ENCODE assay signal across 8 mouse cellular contexts in the genomic region with DNA sequence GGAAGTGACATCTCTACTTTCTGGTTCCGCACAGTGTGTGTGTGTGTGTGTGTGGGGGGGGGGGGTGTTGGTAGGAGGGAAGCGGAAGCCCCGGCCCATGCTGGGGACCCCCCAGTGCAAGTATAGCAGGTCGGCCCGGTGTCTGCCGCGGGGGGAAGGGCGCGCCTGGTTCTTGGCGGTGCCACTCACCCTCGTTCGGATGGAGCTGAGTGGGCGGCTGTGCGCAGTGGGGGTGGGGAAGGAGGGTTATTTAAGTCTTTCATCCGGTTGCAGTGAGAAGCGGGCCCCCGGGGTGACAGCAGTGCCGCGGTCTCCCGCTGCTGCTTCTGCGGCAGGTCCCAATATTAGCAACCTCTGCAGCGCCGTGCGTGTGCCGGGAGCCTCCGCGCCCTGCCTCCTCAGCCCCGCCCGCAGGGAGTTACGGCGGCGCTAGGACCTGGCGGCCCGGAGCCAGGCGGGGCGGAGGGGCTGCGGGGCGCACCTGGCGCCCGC. TPM values are rescaled to one million over a fixed set of nuclear protein-coding genes. Genes with fewer than 3 reads are reported as not detected.
A peak's percentile ranks its signal among the peaks of the same experiment; 100 is the strongest.
DNase-seq lines count a peak whose midpoint lies in the region; ATAC-seq and TF ChIP-seq lines count a peak whose summit lies in the region.

No protein-coding gene starts in this region.

- peak; percentile 80 for ATAC-seq in intestine, embryonic 15.5 days

- WGBS in intestine, embryonic 15.5 days = under 1% methylated on average over 37 of the region's 40 CpGs

- peak overlapping the region; percentile 92 for H3K4me2 ChIP-seq in intestine, embryonic 15.5 days (replicated peaks)
- peak overlapping the region; percentile 97 for H3K4me2 ChIP-seq in myocyte (ENCODE audit: low read depth)

- peak overlapping the region; percentile 56 for H3K9ac ChIP-seq in intestine, embryonic 15.5 days

- H3K36me3 ChIP-seq in intestine, embryonic 15.5 days = no peaks in the 10 kb centered on the region
- no peaks in the 10 kb centered on the region for H3K36me3 ChIP-seq in myocyte (ENCODE audit: control insufficient read depth, insufficient read depth)

- peak overlapping the region; percentile 77 for H3K27ac ChIP-seq in intestine, embryonic 15.5 days

- peak overlapping the region; percentile 59 for H3K4me3 ChIP-seq in intestine, embryonic 15.5 days (replicated peaks)
- H3K4me3 ChIP-seq in myocyte = peak overlapping the region; percentile 69

- H3K9me3 ChIP-seq in intestine, embryonic 15.5 days = no peaks in the 10 kb centered on the region

- H3K27me3 ChIP-seq in intestine, embryonic 15.5 days (replicated peaks) = peaks cover 59% of the 10 kb centered on the region
- H3K27me3 ChIP-seq in myocyte (ENCODE audit: control insufficient read depth, insufficient read depth, insufficient read length) = peaks cover 11% of the 10 kb centered on the region

- intact Hi-C loops in left cerebral cortex, postnatal 4 days (cut with DNase I) = no loop called here

- peak; percentile 59 for DNase-seq in kidney, adult 11 months
- DNase-seq in kidney, adult 18-20 months = no peak
- DNase-seq in cerebellum, adult 9-10 months = peak; percentile 84
- DNase-seq in frontal cortex, postnatal 10 days (ENCODE audit: low spot score in 2 of 2) = peak; percentile 72 to 73
- peak; percentile 77 for DNase-seq in left cerebral cortex, postnatal 4 days
- peak; percentile 46 to 47 for DNase-seq in thymus, postnatal 10 days (ENCODE audit: low spot score in 2 of 2)

- no peaks in the 10 kb centered on the region for H3K79me2 ChIP-seq in myocyte (ENCODE audit: control insufficient read depth, insufficient read depth)

- H3ac ChIP-seq in myocyte (ENCODE audit: control insufficient read depth, insufficient read length) = peak overlapping the region; percentile 67

- peak; percentile 34 for TF ChIP-seq POLR2A in myocyte (IDR thresholded peaks at IDR 0.05; ENCODE audit: insufficient read length, low read depth)

- peaks cover 27% of the 10 kb centered on the region for H3K4me1 ChIP-seq in intestine, embryonic 15.5 days (replicated peaks)

TF ChIP-seq in myocyte, 11 proteins besides CTCF, POLR2A, EP300 and RAD21:
- TF ChIP-seq TCF12 (IDR thresholded peaks at IDR 0.05; ENCODE audit: insufficient read depth, poor library complexity, severe bottlenecking) (no peak), MYOD1 (IDR thresholded peaks at IDR 0.05; ENCODE audit: control insufficient read depth in 1 of 3, insufficient read length in 2 of 3, low read depth in 2 of 3) (peak in 1 of 3 experiments; percentile 46)

RNA-seq across cellular contexts. Expression of a gene that starts 5.7 kb away (rescaled TPM):
- polyA plus RNA-seq in intestine, embryonic 15.5 days (2015; fragmentation: Nextera tagmentation; extraction: Ambion mirVana) = 17.1 and 19.3 TPM in 2 replicates
- 10 to 100 TPM; 11.8 TPM for total RNA-seq in left cerebral cortex, postnatal 4 days (2021)
- 6.0 TPM for polyA plus RNA-seq in myocyte (2012; fragmentation: generic; extraction: Trizol)
